Mouse (Mus musculus) neural tube, embryonic 15.5 days (tissue): Measurements from ENCODE around the gene Daglb. TPM values are rescaled to one million over a fixed set of nuclear protein-coding genes. Genes with fewer than 3 reads are reported as not detected.

Experiments
- ATAC-seq: fragments of 200-750 bp; cut with Nextera tagmentation; 2 replicates; pipeline ENCODE4 v1.8.0; 2017; ENCODE audit warnings: mild to moderate bottlenecking, moderate TSS enrichment, moderate library complexity; ENCODE audit not compliant: low FRiP score
- H3K27ac ChIP-seq: fragments of 300-500 bp; sonication (generic); replicated peaks from 2 replicates; pipeline ENCODE4 v1.5.1; 2015; ENCODE audit warnings: mild to moderate bottlenecking, inconsistent platforms
- H3K27me3 ChIP-seq: fragments of 300-500 bp; sonication (generic); replicated peaks from 2 replicates; pipeline ENCODE4 v1.6.1; 2015; ENCODE audit warnings: inconsistent platforms
- H3K36me3 ChIP-seq: fragments of 300-500 bp; sonication (generic); 2 replicates; pipeline ENCODE4 v1.6.1; 2015; ENCODE audit warnings: inconsistent platforms
- H3K4me1 ChIP-seq: fragments of 300-500 bp; sonication (generic); 2 replicates; pipeline ENCODE4 v1.6.1; 2015; ENCODE audit warnings: inconsistent platforms
- H3K4me2 ChIP-seq: fragments of 300-500 bp; sonication (generic); 2 replicates; pipeline ENCODE4 v1.6.1; 2015; ENCODE audit warnings: inconsistent platforms, mild to moderate bottlenecking, moderate library complexity
- H3K4me3 ChIP-seq: fragments of 300-500 bp; sonication (generic); replicated peaks from 2 replicates; pipeline ENCODE4 v1.5.1; 2015; ENCODE audit warnings: mild to moderate bottlenecking, inconsistent platforms
- H3K9ac ChIP-seq: fragments of 300-500 bp; sonication (generic); replicated peaks from 2 replicates; pipeline ENCODE4 v1.6.1; 2015; ENCODE audit warnings: mild to moderate bottlenecking, inconsistent platforms
- H3K9me3 ChIP-seq: fragments of 300-500 bp; sonication (generic); replicated peaks from 2 replicates; pipeline ENCODE4 v1.6.1; 2016; ENCODE audit warnings: inconsistent platforms
- WGBS: fragments of 180-500 bp; shearing (Covaris S2); methylation state at CpG from one replicate; pipeline ENCODE4 v1.1.7; 2015; ENCODE audit warnings: mixed read lengths; 5-methylcytosine and 5-hydroxymethylcytosine counted together
- polyA plus RNA-seq: library from polyadenylated mRNA; unstranded; fragments of >200 nt; fragmentation: Nextera tagmentation; extraction: Ambion mirVana; gene quantifications from 2 replicates; pipeline ENCODE4 v1.2.1, GENCODE M21; 2015

Daglb gene
- polyA plus RNA-seq, 1 experiment from 2014 or later = 21.9 TPM

- no peak for ATAC-seq
- H3K27me3 ChIP-seq = no peaks in the 10 kb centered on the region
- peaks cover 25% of the 10 kb centered on the region for H3K4me1 ChIP-seq
- H3K9ac ChIP-seq = no peak overlapping the region
- H3K36me3 ChIP-seq = peaks cover 49% of the 10 kb centered on the region
- no peaks in the 10 kb centered on the region for H3K9me3 ChIP-seq
- WGBS = 94% methylated on average over 6 of the region's 6 CpGs
- no peak overlapping the region for H3K4me2 ChIP-seq
- H3K4me3 ChIP-seq = no peak overlapping the region
- no peak overlapping the region for H3K27ac ChIP-seq
Observed at GRCm38 (mm10) chr5:143467931-143468330, 3.5 kb downstream of the Daglb start.

- H3K27me3 ChIP-seq = no peaks in the 10 kb centered on the region
- H3K9ac ChIP-seq = no peak overlapping the region
- WGBS = 94% methylated on average over 8 of the region's 8 CpGs
- peaks cover 60% of the 10 kb centered on the region for H3K36me3 ChIP-seq
- H3K27ac ChIP-seq = no peak overlapping the region
- no peak overlapping the region for H3K4me2 ChIP-seq
- no peak for ATAC-seq
- H3K4me3 ChIP-seq = no peak overlapping the region
- peaks cover 16% of the 10 kb centered on the region for H3K4me1 ChIP-seq
- no peaks in the 10 kb centered on the region for H3K9me3 ChIP-seq
Observed at GRCm38 (mm10) chr5:143469628-143470027, 5.2 kb downstream of the Daglb start.

DNA sequence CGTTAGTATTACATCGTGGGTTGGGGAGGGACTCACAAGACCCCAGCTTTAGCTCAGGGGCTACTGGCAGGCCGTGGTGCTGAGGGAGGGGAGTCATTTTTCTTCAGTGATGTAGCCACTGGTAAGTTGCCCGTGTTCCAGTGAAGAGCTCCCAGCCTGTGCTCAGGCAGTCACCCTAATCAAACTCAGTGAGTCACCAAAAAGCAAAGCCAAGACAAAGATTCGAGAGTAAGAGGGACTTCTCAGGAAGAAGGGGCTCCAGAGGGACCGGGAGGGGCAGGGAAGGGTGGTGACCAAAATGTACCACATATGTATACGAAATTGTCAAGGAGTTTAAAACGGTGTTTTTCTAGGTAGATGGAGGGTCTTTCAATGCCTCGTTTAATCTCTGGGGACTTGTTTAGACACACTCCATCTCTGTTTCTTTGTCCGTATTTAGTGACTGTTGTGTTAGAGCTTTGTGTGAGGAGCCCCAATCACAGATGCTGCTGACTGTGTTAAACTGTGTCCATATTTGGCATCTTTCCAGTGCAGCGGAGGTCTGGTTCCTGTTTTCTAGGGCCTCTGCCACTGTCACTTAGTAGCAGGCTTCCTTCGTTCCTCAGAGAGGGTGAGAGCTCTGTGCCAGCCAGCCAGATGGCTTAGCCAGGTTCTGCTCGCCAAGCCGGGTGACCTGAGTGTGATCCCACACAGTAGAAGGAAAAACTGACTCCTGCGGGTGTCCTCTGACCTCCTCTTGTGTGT is 6.2 kb downstream of the Daglb start:
- ATAC-seq = no peak
- Histone ChIP-seq H3K4me2 (no peak overlapping the region), H3K36me3 (peaks cover 69% of the 10 kb centered on the region)

DNA sequence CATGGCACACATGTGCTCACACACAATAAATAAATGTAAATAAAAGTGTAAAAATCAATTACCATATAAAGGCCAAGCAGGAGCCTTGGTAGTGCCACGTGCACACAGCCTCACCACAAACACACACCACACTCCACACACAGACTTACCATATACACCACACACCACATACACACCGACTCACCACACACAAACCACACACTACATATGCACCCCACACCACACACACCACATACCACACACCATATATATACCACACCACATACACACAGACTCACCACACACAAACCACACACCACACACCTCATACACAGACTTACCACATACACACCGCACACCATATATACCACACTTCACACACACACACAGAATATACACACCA is 6.8 kb downstream of the Daglb start:
- peaks cover 4% of the 10 kb centered on the region; the same call in 1 of the 2 replicates for H3K4me1 ChIP-seq
- H3K27me3 ChIP-seq = no peaks in the 10 kb centered on the region
- no peak overlapping the region for H3K27ac ChIP-seq

More for the DNA sequence above, 6.2 kb downstream of the Daglb start:
- peaks cover 9% of the 10 kb centered on the region for H3K4me1 ChIP-seq
- H3K27ac ChIP-seq = no peak overlapping the region
- H3K27me3 ChIP-seq = no peaks in the 10 kb centered on the region
- no peaks in the 10 kb centered on the region for H3K9me3 ChIP-seq
- H3K4me3 ChIP-seq = no peak overlapping the region
- WGBS = 64% methylated on average over 15 of the region's 15 CpGs
- no peak overlapping the region for H3K9ac ChIP-seq

GRCm38 (mm10) chr5:143471953-143472618 is 7.7 kb downstream of the Daglb start:
- 91% methylated on average over 8 of the region's 9 CpGs for WGBS
- ATAC-seq = no peak
- Histone ChIP-seq H3K9me3 (no peaks in the 10 kb centered on the region), H3K27me3 (no peaks in the 10 kb centered on the region), H3K4me3 (no peak overlapping the region), H3K9ac (no peak overlapping the region), H3K4me2 (no peak overlapping the region), H3K27ac (no peak overlapping the region), H3K4me1 (no peaks in the 10 kb centered on the region), H3K36me3 (peaks cover 81% of the 10 kb centered on the region)

More for the DNA sequence above, 6.8 kb downstream of the Daglb start:
- 93% methylated on average over 3 of the region's 3 CpGs for WGBS
- H3K9me3 ChIP-seq = no peaks in the 10 kb centered on the region
- no peak overlapping the region for H3K4me2 ChIP-seq
- no peak for ATAC-seq
- peaks cover 75% of the 10 kb centered on the region for H3K36me3 ChIP-seq
- no peak overlapping the region for H3K4me3 ChIP-seq
- H3K9ac ChIP-seq = no peak overlapping the region

DNA sequence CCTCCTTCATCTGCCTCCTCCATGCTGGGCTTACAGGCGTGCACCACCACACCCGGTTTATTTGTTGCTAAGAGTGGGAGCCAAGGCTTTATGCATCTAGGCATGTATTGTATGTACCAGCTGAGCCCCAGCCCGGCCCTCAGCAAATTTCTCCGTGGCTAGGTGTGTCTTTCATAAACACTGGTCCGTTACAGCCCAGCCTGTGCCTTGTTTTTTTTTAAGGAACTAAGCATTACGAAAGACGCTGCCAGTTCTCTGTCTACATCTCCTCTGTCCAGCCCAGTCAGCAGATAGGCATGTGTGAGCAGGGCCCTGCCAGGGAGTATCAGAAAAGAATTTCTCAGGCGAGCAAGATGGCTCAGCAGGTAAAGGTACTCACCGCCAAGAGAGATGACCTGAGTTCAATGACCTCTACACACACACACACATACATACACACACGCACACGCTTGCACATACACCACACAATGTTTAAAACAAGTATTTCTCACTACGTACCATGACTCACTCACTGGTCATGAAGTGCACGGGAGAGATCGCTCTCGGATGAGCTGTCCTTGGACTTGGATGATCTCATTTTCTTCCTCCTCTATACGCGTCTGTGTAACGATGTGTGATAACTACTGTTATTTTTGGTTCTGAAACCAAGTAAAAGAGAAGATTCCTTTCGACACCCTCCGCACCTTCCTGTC is 10.9 kb downstream of the Daglb start:
- 93% methylated on average over 20 of the region's 20 CpGs for WGBS
- H3K27ac ChIP-seq = no peak overlapping the region
- no peak for ATAC-seq
- H3K27me3 ChIP-seq = no peaks in the 10 kb centered on the region
- H3K4me3 ChIP-seq = no peak overlapping the region
- H3K9me3 ChIP-seq = no peaks in the 10 kb centered on the region
- no peak overlapping the region for H3K9ac ChIP-seq
- H3K4me2 ChIP-seq = no peak overlapping the region
- H3K4me1 ChIP-seq = no peaks in the 10 kb centered on the region
- peaks cover 75% of the 10 kb centered on the region for H3K36me3 ChIP-seq

GRCm38 (mm10) chr5:143476013-143476412 is 11.6 kb downstream of the Daglb start:
- H3K9me3 ChIP-seq = no peaks in the 10 kb centered on the region
- WGBS = 97% methylated on average over 6 of the region's 6 CpGs
- no peak overlapping the region for H3K9ac ChIP-seq
- no peak for ATAC-seq
- H3K27me3 ChIP-seq = no peaks in the 10 kb centered on the region
- no peak overlapping the region for H3K4me2 ChIP-seq
- no peaks in the 10 kb centered on the region for H3K4me1 ChIP-seq
- peaks cover 72% of the 10 kb centered on the region for H3K36me3 ChIP-seq
- H3K27ac ChIP-seq = no peak overlapping the region
- H3K4me3 ChIP-seq = no peak overlapping the region

GRCm38 (mm10) chr5:143477901-143478300 is 13.5 kb downstream of the Daglb start:
- Histone ChIP-seq H3K4me3 (no peak overlapping the region), H3K4me2 (no peak overlapping the region), H3K27ac (no peak overlapping the region), H3K9ac (no peak overlapping the region), H3K9me3 (no peaks in the 10 kb centered on the region), H3K4me1 (no peaks in the 10 kb centered on the region), H3K27me3 (no peaks in the 10 kb centered on the region), H3K36me3 (peaks cover 71% of the 10 kb centered on the region)
- WGBS = 94% methylated on average over 3 of the region's 3 CpGs
- ATAC-seq = no peak

GRCm38 (mm10) chr5:143484955-143485354 is 20.6 kb downstream of the Daglb start:
- H3K4me3 ChIP-seq = no peak overlapping the region
- no peaks in the 10 kb centered on the region for H3K27me3 ChIP-seq
- H3K36me3 ChIP-seq = peaks cover 66% of the 10 kb centered on the region
- no peaks in the 10 kb centered on the region for H3K9me3 ChIP-seq
- no peak overlapping the region for H3K9ac ChIP-seq
- no peaks in the 10 kb centered on the region for H3K4me1 ChIP-seq
- H3K27ac ChIP-seq = no peak overlapping the region
- no peak for ATAC-seq
- H3K4me2 ChIP-seq = no peak overlapping the region
- WGBS = 86% methylated on average over 5 of the region's 5 CpGs

DNA sequence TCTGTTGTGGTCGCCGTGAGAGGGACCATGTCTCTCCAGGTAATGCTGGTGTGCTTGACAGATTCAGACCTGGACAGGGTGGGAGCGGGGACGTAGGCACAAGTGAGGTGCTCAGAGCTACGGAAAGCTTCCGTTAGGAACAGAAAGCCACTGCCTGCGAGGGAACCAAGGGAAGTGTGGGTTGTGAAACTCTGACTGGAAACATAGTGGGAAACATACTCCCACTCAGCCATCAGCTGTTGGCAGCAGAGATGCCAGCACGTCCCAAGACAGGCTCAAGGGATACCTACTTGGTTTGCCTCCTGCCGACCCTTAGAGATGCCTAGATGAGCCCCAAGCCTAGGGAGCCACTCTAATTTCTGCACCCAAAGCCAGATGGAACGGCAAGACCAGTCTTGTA is 22.8 kb downstream of the Daglb start:
- Histone ChIP-seq H3K36me3 (peaks cover 70% of the 10 kb centered on the region), H3K4me3 (no peak overlapping the region), H3K4me1 (no peaks in the 10 kb centered on the region), H3K27ac (no peak overlapping the region), H3K9me3 (no peaks in the 10 kb centered on the region), H3K9ac (no peak overlapping the region), H3K27me3 (no peaks in the 10 kb centered on the region), H3K4me2 (no peak overlapping the region)
- no peak for ATAC-seq
- 94% methylated on average over 10 of the region's 10 CpGs for WGBS

DNA sequence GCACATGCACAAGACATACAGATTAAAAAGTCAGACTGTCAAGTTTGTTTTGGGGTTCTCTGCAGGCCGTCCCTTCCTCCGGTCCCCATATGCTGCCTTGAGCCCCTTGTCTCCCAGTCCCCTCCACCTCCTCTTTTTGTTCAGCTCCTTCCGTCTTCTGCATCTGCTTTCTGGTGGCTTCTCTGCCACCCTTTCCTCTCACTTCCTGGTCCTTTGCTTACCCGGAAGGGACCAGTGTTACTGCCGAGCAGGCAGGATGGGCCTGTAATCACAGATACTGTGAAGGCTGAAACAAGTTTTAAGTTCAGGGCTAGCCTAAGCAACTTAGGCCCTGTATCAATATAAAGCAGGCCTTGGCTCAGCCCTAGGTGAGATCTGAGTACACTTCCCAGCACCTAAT is 23.6 kb downstream of the Daglb start:
- Histone ChIP-seq H3K4me1 (no peaks in the 10 kb centered on the region), H3K27ac (no peak overlapping the region), H3K27me3 (no peaks in the 10 kb centered on the region), H3K36me3 (peaks cover 70% of the 10 kb centered on the region), H3K9ac (no peak overlapping the region), H3K4me3 (no peak overlapping the region), H3K4me2 (no peak overlapping the region), H3K9me3 (no peaks in the 10 kb centered on the region)
- ATAC-seq = no peak
- 94% methylated on average over 5 of the region's 5 CpGs for WGBS
